Mouse (Mus musculus) forebrain, embryonic 16.5 days (tissue): ENCODE results near the gene Slc35f2. TPM values are rescaled to one million over a fixed set of nuclear protein-coding genes. Genes with fewer than 3 reads are reported as not detected.

Experiments
- ATAC-seq: fragments of 200-750 bp; cut with Nextera tagmentation; 2 replicates; pipeline ENCODE4 v1.8.0; 2017; ENCODE audit warnings: mild to moderate bottlenecking, moderate library complexity
- H3K27ac ChIP-seq: fragments of 300-500 bp; sonication (generic); 2 replicates; pipeline ENCODE4 v1.5.1; 2014; ENCODE audit warnings: low read length, control low read depth
- H3K27me3 ChIP-seq: fragments of 300-500 bp; sonication (generic); replicated peaks from 2 replicates; pipeline ENCODE4 v1.6.1; 2014; ENCODE audit warnings: low read length; ENCODE audit not compliant: control insufficient read depth, insufficient read depth
- H3K36me3 ChIP-seq: fragments of 300-500 bp; sonication (generic); 2 replicates; pipeline ENCODE4 v1.6.1; 2014; ENCODE audit not compliant: control insufficient read depth, insufficient read depth
- H3K4me1 ChIP-seq: fragments of 300-500 bp; sonication (generic); replicated peaks from 2 replicates; pipeline ENCODE4 v1.6.1; 2014; ENCODE audit warnings: low read length; ENCODE audit not compliant: control insufficient read depth, insufficient read depth
- H3K4me2 ChIP-seq: fragments of 300-500 bp; sonication (generic); 2 replicates; pipeline ENCODE4 v1.6.1; 2014; ENCODE audit warnings: mild to moderate bottlenecking, low read length, control low read depth
- H3K4me3 ChIP-seq: fragments of 300-500 bp; sonication (generic); replicated peaks from 2 replicates; pipeline ENCODE4 v1.5.1; 2014; ENCODE audit warnings: mild to moderate bottlenecking, low read length, control low read depth
- H3K9ac ChIP-seq: fragments of 300-500 bp; sonication (generic); replicated peaks from 2 replicates; pipeline ENCODE4 v1.6.1; 2014; ENCODE audit warnings: low read depth, low read length, control low read depth
- H3K9me3 ChIP-seq: fragments of 300-500 bp; sonication (generic); 2 replicates; pipeline ENCODE4 v1.6.1; 2016; ENCODE audit warnings: low read length; ENCODE audit not compliant: control insufficient read depth
- WGBS: fragments of 180-500 bp; shearing (Covaris S2); extraction: QIAGEN DNeasy Blood & Tissue Kit; methylation state at CpG from one replicate; pipeline ENCODE4 v1.1.7; 2014; 5-methylcytosine and 5-hydroxymethylcytosine counted together
- polyA plus RNA-seq: library from polyadenylated mRNA; unstranded; fragments of >200 nt; fragmentation: Nextera tagmentation; extraction: Ambion mirVana; gene quantifications from 2 replicates; pipeline ENCODE4 v1.2.1, GENCODE M21; 2015

Slc35f2 gene
- polyA plus RNA-seq, 1 experiment from 2014 or later: 12.8 TPM

DNA sequence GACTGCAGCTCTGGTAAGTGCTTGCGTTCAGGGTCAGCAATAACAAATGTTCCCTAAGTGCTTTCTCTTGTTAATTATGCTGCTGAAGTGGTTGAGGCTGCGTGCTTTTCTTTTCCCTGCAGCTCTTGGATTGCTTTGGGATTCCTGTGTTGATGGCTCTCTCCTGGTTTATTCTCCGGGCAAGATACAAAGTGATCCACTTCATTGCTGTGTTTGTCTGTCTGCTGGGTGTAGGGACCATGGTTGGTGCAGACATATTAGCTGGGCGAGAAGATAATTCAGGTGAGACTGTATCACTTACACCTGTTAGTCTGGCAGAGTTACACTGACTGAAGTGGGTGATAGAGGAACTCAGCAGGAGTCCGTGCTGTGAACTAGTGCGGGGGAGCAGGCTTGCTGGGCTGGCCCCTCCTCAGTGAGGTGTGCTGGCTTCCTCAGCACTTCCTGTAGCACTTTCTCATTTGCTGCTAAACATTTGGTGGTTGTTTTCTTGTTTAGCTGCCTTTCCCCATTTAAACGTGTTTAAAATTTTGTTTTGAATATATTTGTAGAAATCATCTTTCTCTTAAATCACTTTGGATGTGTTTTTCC lies 35.3 kb downstream of the Slc35f2 start:
- H3K4me2 ChIP-seq: no peak overlapping the region
- no peak overlapping the region for H3K9ac ChIP-seq
- H3K9me3 ChIP-seq: no peaks in the 10 kb centered on the region
- H3K27me3 ChIP-seq: no peaks in the 10 kb centered on the region
- H3K27ac ChIP-seq: no peak overlapping the region
- WGBS: 28% methylated on average over 7 of the region's 7 CpGs
- H3K4me3 ChIP-seq: no peak overlapping the region
- H3K36me3 ChIP-seq: no peaks in the 10 kb centered on the region
- ATAC-seq: no peak
- H3K4me1 ChIP-seq: no peaks in the 10 kb centered on the region

DNA sequence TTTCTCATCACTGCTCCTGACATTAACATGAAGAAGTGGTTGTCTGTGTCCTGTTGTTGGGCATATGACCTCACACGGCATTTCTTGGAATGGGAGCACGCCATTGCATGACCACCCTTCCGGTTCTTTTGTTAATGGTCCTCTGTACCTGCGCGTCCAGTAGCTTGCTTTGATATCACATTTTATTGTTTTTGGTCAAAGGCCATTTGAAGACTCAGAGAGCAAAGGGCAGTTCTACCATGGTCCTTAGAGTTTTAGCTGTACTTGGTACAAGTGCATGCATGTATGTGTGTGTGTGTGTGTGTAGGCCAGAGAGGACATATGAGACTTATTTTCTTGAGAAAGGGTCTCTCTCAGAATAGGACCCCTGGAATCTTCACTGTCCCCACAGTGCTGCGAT lies 42.1 kb downstream of the Slc35f2 start:
- ATAC-seq: no peak
- WGBS: 93% methylated on average over 6 of the region's 6 CpGs
- H3K9me3 ChIP-seq: no peaks in the 10 kb centered on the region
- H3K4me1 ChIP-seq: no peaks in the 10 kb centered on the region
- H3K36me3 ChIP-seq: no peaks in the 10 kb centered on the region
- H3K4me2 ChIP-seq: no peak overlapping the region
- H3K27me3 ChIP-seq: no peaks in the 10 kb centered on the region
- no peak overlapping the region for H3K27ac ChIP-seq
- no peak overlapping the region for H3K4me3 ChIP-seq
- no peak overlapping the region for H3K9ac ChIP-seq

DNA sequence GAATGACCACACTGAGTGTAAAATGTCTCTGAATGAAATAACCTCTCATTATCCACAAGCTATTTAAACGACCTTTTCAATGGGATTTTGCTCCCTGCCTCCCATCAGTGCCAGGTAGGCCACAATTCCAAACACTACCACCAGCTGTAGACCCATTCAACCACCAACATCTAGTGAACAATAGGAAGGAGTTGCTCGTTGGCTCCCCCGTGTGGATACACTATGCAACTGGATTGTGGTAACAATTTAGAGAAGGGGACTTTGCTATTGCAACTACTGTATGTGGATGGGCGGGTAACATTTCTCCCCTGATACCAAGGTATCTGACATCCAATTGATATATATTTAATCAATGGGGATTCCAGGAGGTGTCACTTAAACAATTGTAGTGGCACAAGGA lies 47.4 kb downstream of the Slc35f2 start:
- Histone ChIP-seq H3K4me2 (no peak overlapping the region), H3K27me3 (no peaks in the 10 kb centered on the region), H3K4me1 (no peaks in the 10 kb centered on the region), H3K27ac (no peak overlapping the region), H3K4me3 (no peak overlapping the region), H3K9me3 (no peaks in the 10 kb centered on the region), H3K9ac (no peak overlapping the region), H3K36me3 (no peaks in the 10 kb centered on the region)
- ATAC-seq: no peak
- WGBS: 40% methylated on average over 4 of the region's 4 CpGs

DNA sequence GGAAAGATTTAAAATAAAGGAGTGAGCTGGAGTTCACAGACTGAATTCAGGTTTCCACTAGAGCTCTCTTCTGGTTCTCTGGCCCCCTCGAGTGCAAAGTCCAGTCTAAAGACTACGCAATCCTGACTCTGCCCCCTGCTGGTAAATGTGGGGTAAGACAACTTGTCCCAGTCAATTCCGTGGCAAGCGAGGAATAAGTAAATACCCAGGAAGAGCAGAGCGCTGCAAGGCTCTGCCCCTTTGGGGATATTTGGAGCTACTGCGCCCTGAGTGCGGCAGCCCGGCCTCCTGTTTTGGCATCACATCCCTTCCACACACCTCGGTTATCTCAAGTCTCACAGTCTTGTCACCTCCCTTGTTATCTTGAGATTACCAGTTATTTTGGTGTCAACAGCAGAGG lies 54.0 kb downstream of the Slc35f2 start:
- Histone ChIP-seq H3K9ac (no peak overlapping the region), H3K36me3 (no peaks in the 10 kb centered on the region), H3K9me3 (no peaks in the 10 kb centered on the region), H3K27me3 (no peaks in the 10 kb centered on the region), H3K4me2 (no peak overlapping the region; the same call in 1 of the 2 replicates), H3K27ac (no peak overlapping the region), H3K4me1 (peaks cover 2% of the 10 kb centered on the region; the same call in 1 of the 2 replicates), H3K4me3 (no peak overlapping the region)
- 11% methylated on average over 9 of the region's 9 CpGs for WGBS
- peak; percentile 26; the same call in 1 of the 2 replicates for ATAC-seq

DNA sequence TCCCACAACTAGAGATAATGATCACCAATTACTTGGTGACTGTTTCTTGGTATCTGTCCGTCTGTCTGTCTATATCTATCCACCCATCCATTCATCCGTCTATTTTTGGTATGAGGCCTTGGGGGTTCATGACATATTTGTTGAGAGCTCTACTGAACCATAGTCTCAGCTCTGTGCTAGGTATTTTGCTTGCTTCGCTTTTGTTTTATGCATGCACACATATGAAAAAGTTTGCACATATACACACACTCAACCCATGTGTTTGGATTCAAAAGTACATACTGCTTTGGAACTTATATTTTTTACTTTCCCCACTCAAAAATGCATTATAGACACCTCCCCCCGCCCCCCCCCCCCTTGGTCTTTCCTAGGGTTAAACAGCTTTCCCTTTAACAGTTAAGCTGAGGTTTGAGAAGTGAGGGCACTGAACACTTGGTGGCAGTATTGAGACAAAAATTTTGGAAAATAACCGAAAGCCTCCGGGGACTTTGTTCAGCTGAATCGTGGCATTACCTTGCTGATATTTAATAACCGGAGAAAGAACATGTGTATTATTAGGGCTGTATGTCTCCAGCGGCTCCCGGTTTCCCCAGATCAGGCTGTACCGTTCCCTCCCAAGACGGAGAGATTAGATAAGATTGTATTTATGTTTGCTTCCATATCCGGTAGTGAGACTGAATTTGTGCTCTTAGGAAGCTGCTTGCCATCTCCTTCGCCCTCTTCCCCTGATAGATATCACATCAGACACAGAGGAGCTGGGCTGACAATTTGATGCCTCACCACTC lies 57.9 kb downstream of the Slc35f2 start:
- peaks cover 2% of the 10 kb centered on the region; the same call in 1 of the 2 replicates for H3K4me1 ChIP-seq
- WGBS: 20% methylated on average over 14 of the region's 14 CpGs
- H3K4me2 ChIP-seq: peak overlapping the region; percentile 45
- peak overlapping the region; percentile 75 for H3K27ac ChIP-seq
- peak; percentile 85 for ATAC-seq
- no peaks in the 10 kb centered on the region for H3K36me3 ChIP-seq
- H3K9me3 ChIP-seq: no peaks in the 10 kb centered on the region
- H3K4me3 ChIP-seq: peak overlapping the region; percentile 40
- peak overlapping the region; percentile 55 for H3K9ac ChIP-seq
- no peaks in the 10 kb centered on the region for H3K27me3 ChIP-seq

DNA sequence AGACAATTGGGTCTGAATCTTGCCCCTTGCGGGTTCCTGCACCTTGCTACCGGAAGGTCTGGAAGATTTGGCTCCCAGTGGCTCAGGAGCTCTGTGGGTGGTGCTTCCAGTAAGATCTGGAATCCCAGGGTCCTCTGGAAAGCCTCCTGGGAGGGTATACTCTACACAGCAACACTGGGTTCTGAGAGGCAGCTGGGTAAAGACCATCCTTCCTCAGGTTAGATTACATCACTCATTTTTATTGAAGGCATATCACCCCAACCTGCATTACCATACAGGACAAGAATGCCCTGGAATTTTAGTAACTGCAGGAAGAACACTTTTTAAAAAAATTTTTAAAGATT lies 58.5 kb downstream of the Slc35f2 start:
- 41% methylated on average over 2 of the region's 2 CpGs for WGBS
- ATAC-seq: peak; percentile 73
- no peaks in the 10 kb centered on the region for H3K27me3 ChIP-seq

DNA sequence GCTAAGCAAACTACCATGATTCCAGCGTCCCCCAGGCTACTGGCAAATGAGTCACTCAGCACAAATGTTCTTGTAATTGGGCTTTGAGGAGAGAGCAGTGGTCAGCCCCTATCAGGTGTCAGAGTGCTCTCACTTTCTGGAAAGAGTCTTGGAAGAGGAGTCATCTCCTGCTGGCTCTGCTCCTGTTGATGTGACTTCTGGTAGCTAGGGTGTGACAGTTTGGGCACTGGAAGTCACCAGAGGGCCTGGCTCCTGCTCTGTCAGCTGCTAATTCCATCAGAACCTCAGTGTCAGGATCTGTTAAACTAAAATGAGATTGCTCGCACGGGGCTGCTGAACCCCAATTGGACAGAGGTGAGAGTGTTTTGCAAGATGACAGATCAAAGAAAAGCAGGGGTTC lies 63.7 kb downstream of the Slc35f2 start:
- no peak overlapping the region for H3K4me2 ChIP-seq
- H3K4me3 ChIP-seq: no peak overlapping the region
- H3K36me3 ChIP-seq: no peaks in the 10 kb centered on the region
- ATAC-seq: no peak
- no peaks in the 10 kb centered on the region for H3K4me1 ChIP-seq
- no peaks in the 10 kb centered on the region for H3K27me3 ChIP-seq
- 74% methylated on average over 3 of the region's 3 CpGs for WGBS
- no peak overlapping the region for H3K9ac ChIP-seq
- no peaks in the 10 kb centered on the region for H3K9me3 ChIP-seq
- no peak overlapping the region for H3K27ac ChIP-seq

More for the DNA sequence above, 58.5 kb downstream of the Slc35f2 start:
- H3K27ac ChIP-seq: peak overlapping the region; percentile 75
- peak overlapping the region; percentile 55 for H3K9ac ChIP-seq
- H3K36me3 ChIP-seq: no peaks in the 10 kb centered on the region
- H3K4me2 ChIP-seq: peak overlapping the region; percentile 45
- no peaks in the 10 kb centered on the region for H3K9me3 ChIP-seq
- H3K4me3 ChIP-seq: peak overlapping the region; percentile 40
- H3K4me1 ChIP-seq: peaks cover 2% of the 10 kb centered on the region; the same call in 1 of the 2 replicates

DNA sequence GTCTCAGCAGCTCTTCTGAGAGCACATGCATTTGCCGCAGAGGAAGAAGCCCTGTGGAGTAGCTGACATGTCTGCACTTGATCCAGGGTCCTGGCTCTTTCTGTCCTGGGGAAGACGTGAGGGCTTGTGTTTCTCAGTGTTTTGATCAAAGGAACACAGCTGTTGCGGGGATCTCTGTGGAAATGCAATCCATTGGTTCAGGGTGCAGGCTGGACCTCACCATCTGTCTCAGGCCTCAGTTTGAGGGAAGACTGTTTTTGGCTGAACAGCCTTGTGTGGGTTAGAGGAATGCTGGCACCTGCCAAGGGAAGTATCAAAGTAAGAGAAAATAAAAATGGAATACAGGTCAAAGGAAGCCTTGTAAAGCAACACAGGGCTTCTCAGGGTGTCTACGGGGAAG lies 64.6 kb downstream of the Slc35f2 start:
- Histone ChIP-seq H3K4me1 (no peaks in the 10 kb centered on the region), H3K36me3 (no peaks in the 10 kb centered on the region), H3K27me3 (no peaks in the 10 kb centered on the region), H3K4me3 (no peak overlapping the region), H3K9me3 (no peaks in the 10 kb centered on the region), H3K9ac (no peak overlapping the region), H3K27ac (no peak overlapping the region), H3K4me2 (no peak overlapping the region)
- ATAC-seq: no peak
- 70% methylated on average over 4 of the region's 4 CpGs for WGBS

DNA sequence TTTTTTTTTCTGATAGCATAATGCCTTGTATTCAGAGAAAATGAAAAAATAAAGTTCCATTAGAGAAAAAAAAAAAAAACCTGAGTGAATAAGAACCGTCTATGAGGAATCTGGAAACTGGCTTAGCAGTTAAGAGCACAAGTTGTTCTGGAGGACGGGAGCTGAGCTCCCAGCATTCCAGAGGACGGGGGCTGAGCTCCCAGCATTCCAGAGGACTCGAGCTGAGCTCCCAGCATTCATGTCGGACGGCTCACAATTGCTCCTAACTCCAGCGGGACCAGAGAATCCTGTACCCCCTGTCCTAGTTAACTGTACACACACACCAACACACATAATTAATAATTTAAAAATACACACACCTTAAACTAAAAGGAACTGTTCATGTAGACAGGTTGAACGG lies 67.5 kb downstream of the Slc35f2 start:
- 78% methylated on average over 8 of the region's 8 CpGs for WGBS
- Histone ChIP-seq H3K36me3 (no peaks in the 10 kb centered on the region), H3K4me1 (no peaks in the 10 kb centered on the region), H3K9ac (no peak overlapping the region), H3K4me3 (no peak overlapping the region), H3K27me3 (no peaks in the 10 kb centered on the region), H3K4me2 (no peak overlapping the region), H3K9me3 (no peaks in the 10 kb centered on the region), H3K27ac (no peak overlapping the region)
- ATAC-seq: no peak
